Mouse (Mus musculus): Measurements from ENCODE around the gene Colca2.
A peak's percentile ranks its signal among the peaks of the same experiment; 100 is the strongest.

Gene Colca2

GRCm38 (mm10) chr9:51278500-51279381 is at the start of gene Colca2:
Gene Colca2, minus strand, starts transcription at chr9:51278569.
- no peak for DNase-seq (ENCODE audit: low spot score in 2 of 2)

- no peak for DNase-seq (ENCODE audit: low spot score in 2 of 2)
Measured at GRCm38 (mm10) chr9:51327555-51327903, 49.2 kb upstream of the Colca2 start.

GRCm38 (mm10) chr9:51326619-51327554 is 48.5 kb upstream of the Colca2 start:
- DNase-seq (ENCODE audit: low spot score in 2 of 2) = no peak

GRCm38 (mm10) chr9:51324406-51325065 is 46.2 kb upstream of the Colca2 start:
- no peak for DNase-seq (ENCODE audit: low spot score in 2 of 2)

- no peak for DNase-seq (ENCODE audit: low spot score in 2 of 2)
Measured at GRCm38 (mm10) chr9:51320096-51320495, 41.7 kb upstream of the Colca2 start.

- no peak for DNase-seq (ENCODE audit: low spot score in 2 of 2)
Measured at GRCm38 (mm10) chr9:51318246-51318645, 39.9 kb upstream of the Colca2 start.

GRCm38 (mm10) chr9:51317322-51317721 is 39.0 kb upstream of the Colca2 start:
- no peak for DNase-seq (ENCODE audit: low spot score in 2 of 2)

- no peak for DNase-seq (ENCODE audit: low spot score in 2 of 2)
Measured at GRCm38 (mm10) chr9:51315402-51316063, 37.2 kb upstream of the Colca2 start.

- DNase-seq (ENCODE audit: low spot score in 2 of 2) = no peak
Measured at GRCm38 (mm10) chr9:51312554-51313317, 34.4 kb upstream of the Colca2 start.

GRCm38 (mm10) chr9:51310515-51310914 is 32.1 kb upstream of the Colca2 start:
- no peak for DNase-seq (ENCODE audit: low spot score in 2 of 2)

GRCm38 (mm10) chr9:51306351-51306750 is 28.0 kb upstream of the Colca2 start:
- DNase-seq (ENCODE audit: low spot score in 2 of 2) = no peak

- no peak for DNase-seq (ENCODE audit: low spot score in 2 of 2)
Measured at GRCm38 (mm10) chr9:51305146-51305545, 26.8 kb upstream of the Colca2 start.

- no peak for DNase-seq (ENCODE audit: low spot score in 2 of 2)
Measured at GRCm38 (mm10) chr9:51303980-51304379, 25.6 kb upstream of the Colca2 start.

GRCm38 (mm10) chr9:51293541-51293940 is 15.2 kb upstream of the Colca2 start:
- no peak for DNase-seq (ENCODE audit: low spot score in 2 of 2)

- peak; percentile 17 to 71 for DNase-seq (ENCODE audit: low spot score in 2 of 2)
Measured at GRCm38 (mm10) chr9:51292674-51293073, 14.3 kb upstream of the Colca2 start.

- DNase-seq (ENCODE audit: low spot score in 2 of 2) = no peak
Measured at GRCm38 (mm10) chr9:51290980-51291379, 12.6 kb upstream of the Colca2 start.

GRCm38 (mm10) chr9:51286079-51286478 is 7.7 kb upstream of the Colca2 start:
- DNase-seq (ENCODE audit: low spot score in 2 of 2) = no peak

- DNase-seq (ENCODE audit: low spot score in 2 of 2) = no peak
Measured at GRCm38 (mm10) chr9:51277834-51278498, 403 bp downstream of the Colca2 start.

GRCm38 (mm10) chr9:51274678-51275077 is 3.7 kb downstream of the Colca2 start:
- no peak for DNase-seq (ENCODE audit: low spot score in 2 of 2)

- DNase-seq (ENCODE audit: low spot score in 2 of 2) = no peak
Measured at GRCm38 (mm10) chr9:51273581-51274154, 4.7 kb downstream of the Colca2 start.

Measured in natural killer cell, adult 2 months (primary cell).